Mouse (Mus musculus) lung, postnatal 0 days (tissue): ENCODE data around the gene Btbd16.

ENCODE experiments used
- CTCF ChIP-seq: IDR thresholded peaks from 2 replicates; pipeline ENCODE4 v1.5.1; 2016; ENCODE audit warnings: antibody characterized with exemption, mild to moderate bottlenecking
- EP300 ChIP-seq: IDR thresholded peaks from 2 replicates; pipeline ENCODE4 v1.6.1; 2016; ENCODE audit warnings: antibody characterized with exemption, mild to moderate bottlenecking, control low read depth

DNA sequence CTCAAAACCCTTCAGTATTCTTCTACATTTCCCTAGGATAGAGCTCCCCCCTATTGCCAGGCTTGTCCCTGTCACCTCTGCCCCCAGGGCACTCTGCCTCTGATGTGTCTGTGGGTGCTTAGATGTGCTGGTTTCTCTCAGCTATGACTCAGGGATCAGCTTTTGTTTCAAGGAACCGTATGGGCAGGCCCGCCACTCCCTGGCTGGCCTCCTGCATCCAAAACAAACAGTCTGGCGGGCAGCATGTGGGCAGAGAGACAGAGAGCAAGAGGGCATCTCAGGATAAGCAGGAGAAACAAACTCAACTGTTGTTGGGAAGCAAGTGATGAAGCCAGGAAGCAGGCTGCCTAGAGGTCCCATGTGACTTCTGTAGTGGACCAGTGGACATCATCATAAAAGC, 81.8 kb downstream of the Btbd16 start:
- TF ChIP-seq EP300 (no peak), CTCF (no peak)
